Mouse (Mus musculus): Measurements from ENCODE around the gene Pfkfb3. TPM values are rescaled to one million over a fixed set of nuclear protein-coding genes. Genes with fewer than 3 reads are reported as not detected.

The Pfkfb3 gene
- total RNA-seq, 2 experiments from 2014 or later: 18.1 to 28.5 TPM

DNA sequence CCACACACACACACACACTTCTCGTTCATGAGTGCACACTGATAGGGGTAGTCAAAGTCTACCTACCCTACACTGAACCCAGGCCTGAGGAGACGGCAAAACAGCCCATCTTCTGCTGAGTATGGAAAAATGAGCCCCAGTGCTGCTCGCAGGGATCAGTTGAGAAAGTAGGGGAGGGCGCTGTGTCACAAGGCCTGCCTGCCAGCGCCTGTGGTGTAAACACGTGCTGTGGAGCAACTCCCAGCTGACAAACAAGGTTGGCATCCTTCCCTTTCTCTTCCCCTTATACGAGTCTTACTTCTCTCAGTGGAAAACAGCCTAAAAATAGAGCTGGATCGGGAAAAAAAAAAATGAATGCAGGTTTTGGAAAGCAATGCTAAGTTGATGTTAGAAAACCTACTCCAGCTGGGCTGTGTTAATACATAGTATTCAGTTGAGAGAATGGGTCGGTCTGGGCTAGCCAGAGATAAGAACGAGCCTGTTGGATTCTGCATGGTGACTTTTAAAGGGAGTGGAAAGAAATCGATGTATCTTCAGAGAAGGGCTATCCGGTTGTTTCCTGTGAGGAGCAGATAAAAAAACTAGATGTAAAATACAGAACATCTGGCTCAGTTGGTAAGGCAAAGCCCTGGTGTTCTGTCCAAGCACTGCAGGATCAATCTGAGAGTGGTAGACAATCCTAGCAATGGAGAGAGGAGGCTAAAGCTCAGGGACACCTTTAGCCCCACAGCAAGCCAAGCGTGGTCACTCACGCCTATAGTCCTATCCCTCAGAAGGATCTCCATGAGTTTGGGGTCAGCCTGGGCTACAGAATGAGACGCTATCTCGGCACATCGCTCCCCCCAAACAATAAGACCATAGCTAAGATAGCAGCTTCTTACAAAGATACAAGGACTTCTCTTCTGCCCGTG is 40.6 kb downstream of the Pfkfb3 start:
- intact Hi-C loops (cut with DNase I): no loop called here
- DNase-seq (ENCODE audit: low spot score in 2 of 2): peak; percentile 42 to 77

DNA sequence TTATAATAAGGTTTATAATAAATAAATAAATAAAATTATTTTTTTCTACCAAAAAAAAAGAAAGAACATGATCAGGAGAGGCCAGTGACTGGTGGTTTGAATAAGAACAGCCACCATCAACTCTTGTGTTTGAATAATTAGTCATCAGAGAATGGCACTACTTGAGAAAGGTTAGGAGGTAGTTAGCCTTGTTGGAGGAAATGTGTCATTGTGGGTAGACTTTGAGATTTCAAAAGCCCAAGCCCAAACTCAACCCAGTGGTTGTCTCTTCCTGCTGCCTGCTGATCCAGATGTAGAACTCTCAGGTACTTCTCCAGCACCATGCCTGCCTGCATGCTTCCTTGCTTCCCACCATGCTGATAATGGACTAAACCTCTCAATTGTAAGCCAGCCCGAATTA is 41.8 kb downstream of the Pfkfb3 start:
- intact Hi-C loops (cut with DNase I): no loop called here
- no peak for DNase-seq (ENCODE audit: low spot score in 2 of 2)

DNA sequence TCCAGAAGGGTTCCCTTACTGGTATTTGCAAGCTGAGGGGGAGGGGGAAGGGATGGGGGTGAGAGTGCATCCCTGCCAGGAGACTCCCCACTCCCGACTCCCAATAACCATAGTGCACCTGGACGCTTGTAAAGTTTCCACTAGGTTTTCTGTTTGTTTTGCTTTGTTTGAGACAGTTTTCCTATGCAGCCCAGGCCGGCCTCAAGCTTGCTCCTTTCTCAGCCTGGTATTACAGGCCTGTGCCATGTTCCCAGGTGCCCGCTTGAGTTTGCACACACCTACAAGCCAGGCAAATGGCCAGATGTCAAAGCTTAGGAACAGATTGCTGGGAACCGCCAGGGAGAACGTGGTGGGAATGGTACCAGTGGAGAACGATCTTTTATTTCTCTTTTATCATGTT is 50.1 kb downstream of the Pfkfb3 start:
- no peak for DNase-seq (ENCODE audit: low spot score in 2 of 2)
- intact Hi-C loops (cut with DNase I): loop anchor here (2.0 kb wide), 1 partner anchor 39 kb away; no protein-coding TSS in a partner anchor

DNA sequence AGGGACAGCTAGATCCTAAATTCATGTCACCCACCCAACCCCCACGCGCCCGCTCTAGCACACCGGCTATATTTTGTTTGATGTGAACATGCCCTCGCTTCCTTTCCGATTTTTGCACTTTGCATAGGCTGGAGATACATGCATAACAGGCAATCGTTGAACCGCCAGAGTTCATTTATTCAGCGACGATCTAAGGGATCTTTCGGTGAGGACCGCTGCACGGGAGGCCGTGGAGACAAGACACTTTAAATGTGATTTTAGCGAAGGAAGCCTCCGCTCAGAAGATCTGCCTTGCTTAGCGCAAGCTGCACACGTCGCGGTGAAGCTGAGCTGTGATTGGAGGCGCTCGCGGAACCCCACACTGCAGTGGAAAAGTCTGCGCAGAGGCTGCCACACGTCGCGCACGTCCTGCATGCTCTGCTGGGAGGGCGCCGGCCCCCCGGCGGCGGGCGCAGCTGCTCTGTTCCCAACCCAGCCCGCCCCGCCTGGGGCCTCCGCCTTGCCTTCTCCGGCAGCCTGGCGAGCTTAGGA is 50.9 kb downstream of the Pfkfb3 start:
- peak; percentile 89 to 92 for DNase-seq (ENCODE audit: low spot score in 2 of 2)
- intact Hi-C loops (cut with DNase I): loop anchor here (2.0 kb wide), 1 partner anchor 40 kb away; no protein-coding TSS in a partner anchor

DNA sequence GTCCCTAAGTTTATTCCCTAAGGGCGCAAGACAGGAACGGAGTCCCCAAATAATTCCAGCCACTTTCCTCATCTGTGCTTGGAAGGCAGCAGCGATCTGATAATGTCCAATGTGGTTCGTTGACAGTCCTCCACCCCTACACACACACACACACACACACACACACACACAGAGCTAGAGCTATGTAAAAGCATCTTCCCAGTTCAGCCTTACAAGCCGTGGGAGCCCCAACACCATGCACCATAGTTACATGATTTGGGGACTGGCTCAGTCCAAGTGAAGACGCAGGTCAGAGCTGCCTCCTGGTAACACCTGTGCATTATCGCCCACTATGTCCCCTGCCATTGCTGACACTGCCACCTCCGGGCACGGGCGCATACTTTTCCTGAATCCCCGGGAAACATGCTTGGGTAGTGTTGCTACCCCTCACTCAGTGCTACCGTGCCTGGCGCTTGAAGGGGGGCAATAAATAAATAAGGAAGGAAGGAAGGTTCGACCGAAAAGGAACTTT is 51.6 kb downstream of the Pfkfb3 start:
- no peak for DNase-seq (ENCODE audit: low spot score in 2 of 2)
- intact Hi-C loops (cut with DNase I): loop anchor here (2.0 kb wide), 1 partner anchor 40 kb away; no protein-coding TSS in a partner anchor

DNA sequence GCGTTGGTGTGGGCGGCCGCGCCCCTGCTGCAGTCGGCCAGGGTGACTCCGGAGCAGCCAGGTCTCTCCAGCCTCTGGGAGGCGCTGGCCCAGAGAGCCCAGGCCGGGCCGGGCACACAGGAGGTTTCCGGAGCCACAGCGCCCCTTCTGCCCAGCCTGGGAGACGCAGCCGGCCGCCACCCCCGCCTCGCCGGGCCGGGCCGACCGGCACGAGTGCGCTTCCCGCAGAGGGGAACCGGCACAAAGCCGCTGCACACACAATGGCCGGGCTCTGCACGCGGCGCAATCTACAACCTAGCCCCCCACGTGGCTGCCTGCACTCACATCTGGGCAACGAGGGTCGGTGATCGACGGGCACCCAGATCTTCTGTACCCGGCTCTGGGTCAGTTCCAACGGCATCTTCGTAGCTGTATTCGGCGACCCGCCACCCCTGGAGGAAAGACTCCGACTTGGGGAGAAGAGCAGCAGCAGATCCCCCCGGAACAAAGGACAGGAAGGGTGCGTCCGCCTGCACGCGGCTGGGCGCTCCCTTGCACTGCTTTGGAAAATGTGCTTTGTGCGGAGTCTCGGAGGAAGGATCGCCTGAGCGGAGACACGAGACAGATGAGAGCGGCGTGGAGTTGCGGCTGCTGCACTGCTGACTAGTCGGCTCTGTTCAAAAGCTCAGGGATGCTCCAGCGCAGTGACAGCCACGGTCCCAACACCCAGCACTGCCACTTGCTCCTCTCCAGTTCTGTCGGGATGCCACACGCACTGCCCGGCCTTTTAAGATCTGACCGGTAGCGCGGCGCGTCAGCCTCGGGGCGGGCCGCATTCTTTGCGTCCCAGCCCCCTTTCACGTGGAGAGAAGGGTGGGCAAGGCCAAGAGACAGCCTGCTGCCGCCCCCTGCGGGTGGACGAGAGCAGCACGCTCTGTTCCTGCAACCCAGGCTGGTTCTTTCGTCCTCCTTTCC is 52.3 kb downstream of the Pfkfb3 start:
- DNase-seq (ENCODE audit: low spot score in 2 of 2): peak; percentile 94 to 95
- intact Hi-C loops (cut with DNase I): loop anchor here (1.0 to 2.0 kb wide), 2 partner anchors 41 to 170 kb away; no protein-coding TSS in a partner anchor

DNA sequence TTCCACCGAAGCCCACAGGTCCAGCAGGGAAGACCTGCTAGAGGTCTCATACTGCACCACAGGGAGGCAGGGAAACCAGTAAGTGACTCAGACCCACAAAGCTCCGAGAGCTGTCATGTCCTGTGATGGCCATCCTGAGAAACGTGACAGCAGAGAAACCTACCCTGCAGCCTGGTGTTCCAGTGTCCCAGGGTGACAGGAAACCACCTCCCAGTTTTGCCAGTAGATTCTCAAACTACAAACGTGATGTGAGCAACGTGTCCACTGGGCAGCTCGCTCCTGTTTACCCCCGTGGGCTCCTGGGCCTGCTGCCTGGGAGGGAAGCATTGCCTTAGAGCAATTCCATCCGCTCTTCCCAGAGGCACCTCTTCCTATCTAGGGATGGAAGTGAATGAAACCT is 53.2 kb downstream of the Pfkfb3 start:
- intact Hi-C loops (cut with DNase I): loop anchor here (1.0 kb wide), 1 partner anchor 169 kb away; no protein-coding TSS in a partner anchor
- DNase-seq (ENCODE audit: low spot score in 2 of 2): peak in 1 of 2 experiments; percentile 30

DNA sequence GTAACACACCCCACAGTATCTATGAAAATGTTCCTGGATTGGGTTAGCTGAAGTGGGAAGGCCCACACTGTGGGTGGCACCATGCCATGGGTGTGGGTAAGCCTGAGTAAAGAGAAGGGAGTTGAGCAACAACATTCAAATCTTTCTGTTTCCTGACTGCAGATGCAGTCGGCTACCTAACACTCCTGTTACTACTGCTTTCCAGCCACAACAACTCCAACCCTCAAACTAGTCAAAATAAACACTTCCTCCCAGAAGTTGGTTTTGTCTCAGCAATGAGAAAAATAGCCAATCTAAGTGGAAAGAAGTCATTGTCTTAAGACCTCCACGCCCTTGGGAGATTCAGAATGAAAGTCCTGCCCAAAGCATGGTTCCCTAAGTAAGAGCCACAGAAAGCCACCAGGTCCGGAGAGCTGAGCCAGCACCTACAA is 57.3 kb downstream of the Pfkfb3 start:
- intact Hi-C loops (cut with DNase I): no loop called here
- DNase-seq (ENCODE audit: low spot score in 2 of 2): peak; percentile 63 to 69

DNA sequence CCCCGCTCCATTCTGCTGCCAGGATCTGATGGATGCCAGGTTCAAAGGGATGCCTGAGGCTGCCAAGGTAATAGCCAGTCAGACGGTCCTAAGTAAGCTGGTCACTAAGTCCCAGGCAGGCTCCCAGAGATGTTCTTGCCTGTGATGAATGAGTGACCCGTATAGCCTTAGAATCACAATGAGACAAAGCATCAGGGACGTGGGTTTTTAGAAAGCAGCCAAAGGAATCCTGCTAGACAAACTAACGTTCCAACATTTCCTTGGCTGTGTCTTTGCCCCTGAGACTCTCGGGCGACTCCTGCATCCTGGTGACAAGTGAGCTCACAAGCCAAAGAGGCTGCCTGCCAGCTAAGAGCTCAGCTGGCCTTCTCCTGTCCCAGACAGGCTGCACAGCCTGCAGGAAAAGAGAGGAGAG is 59.0 kb downstream of the Pfkfb3 start:
- intact Hi-C loops (cut with DNase I): no loop called here
- peak in 1 of 2 experiments; percentile 40 for DNase-seq (ENCODE audit: low spot score in 2 of 2)

DNA sequence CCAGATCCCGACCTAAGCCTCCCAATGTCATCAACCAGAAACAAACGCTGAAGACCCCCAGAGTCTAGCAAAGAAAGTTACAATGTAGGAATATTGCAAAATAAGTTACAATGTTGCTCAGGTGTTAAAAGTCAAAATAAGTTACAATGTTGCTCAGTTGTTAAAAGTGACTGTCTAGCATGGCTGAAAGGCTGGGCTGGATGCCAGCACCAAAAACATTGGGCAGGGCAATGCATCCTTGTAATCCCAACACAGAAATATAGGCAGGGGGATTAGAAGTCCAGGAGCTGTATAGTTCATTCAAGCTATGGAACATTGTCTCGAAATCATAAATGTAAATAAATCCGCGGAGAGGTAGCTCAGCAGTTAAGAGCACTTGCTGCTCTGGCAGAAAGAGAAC is 61.0 kb downstream of the Pfkfb3 start:
- intact Hi-C loops (cut with DNase I): no loop called here
- DNase-seq (ENCODE audit: low spot score in 2 of 2): no peak

DNA sequence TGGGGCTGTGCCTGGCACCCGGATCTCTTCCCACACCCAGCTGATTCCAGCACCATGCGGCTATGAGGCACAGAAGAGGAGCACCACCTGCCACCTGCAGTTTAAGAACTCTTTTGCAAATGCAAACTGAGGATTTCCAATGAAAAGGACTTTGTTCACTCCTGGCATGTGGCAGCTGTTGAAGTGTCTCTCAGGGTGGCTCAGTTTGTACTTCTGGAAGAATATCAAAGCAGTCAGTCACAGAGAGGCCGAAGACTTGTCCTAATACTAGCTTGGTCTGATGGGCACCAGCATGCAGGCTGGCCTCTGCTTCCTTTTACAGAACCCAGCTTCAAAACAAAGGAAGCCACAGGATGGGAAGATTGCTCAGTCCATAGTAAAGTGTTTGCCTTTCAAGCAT is 62.4 kb downstream of the Pfkfb3 start:
- intact Hi-C loops (cut with DNase I): no loop called here
- peak in 1 of 2 experiments; percentile 48 for DNase-seq (ENCODE audit: low spot score in 2 of 2)

DNA sequence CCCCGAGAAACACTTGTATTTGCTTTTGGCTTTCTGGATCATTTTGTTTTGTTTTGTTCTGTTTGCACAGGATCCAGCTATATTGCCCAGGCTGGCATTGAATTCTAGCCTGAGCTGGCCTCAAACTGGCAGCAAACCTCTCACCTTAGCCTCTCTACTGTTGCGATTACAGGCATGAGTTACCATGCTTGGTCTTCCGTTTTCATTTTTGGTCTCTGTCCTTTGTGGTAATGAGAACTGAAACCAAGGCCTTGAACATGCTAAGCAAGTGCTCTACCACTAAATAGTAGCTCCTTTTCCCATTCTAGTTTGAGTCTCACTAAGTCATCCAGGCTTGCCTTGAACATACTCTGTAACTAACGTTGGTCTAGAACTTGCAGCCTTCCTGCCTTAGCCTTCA is 63.3 kb downstream of the Pfkfb3 start:
- no peak for DNase-seq (ENCODE audit: low spot score in 2 of 2)
- intact Hi-C loops (cut with DNase I): no loop called here

DNA sequence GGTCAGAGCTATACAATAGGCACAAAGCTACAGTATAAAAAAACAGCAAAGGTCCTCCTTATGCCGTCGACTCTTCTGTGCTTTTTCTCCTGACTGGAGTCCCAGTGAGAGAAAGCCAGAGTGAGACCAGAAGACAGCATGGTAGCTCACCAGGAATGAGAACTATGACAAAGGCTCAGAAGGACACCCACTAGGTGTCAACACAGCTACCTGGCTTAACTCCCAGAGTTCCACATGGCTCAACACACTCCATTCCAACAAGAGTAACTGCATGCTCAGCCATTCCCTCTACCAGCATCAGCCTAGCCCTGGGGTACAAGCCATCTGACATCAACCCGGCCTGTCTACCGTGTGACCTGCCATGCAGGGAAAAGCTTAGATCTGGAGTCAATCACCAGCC is 70.7 kb downstream of the Pfkfb3 start:
- no peak for DNase-seq (ENCODE audit: low spot score in 2 of 2)
- intact Hi-C loops (cut with DNase I): no loop called here

DNA sequence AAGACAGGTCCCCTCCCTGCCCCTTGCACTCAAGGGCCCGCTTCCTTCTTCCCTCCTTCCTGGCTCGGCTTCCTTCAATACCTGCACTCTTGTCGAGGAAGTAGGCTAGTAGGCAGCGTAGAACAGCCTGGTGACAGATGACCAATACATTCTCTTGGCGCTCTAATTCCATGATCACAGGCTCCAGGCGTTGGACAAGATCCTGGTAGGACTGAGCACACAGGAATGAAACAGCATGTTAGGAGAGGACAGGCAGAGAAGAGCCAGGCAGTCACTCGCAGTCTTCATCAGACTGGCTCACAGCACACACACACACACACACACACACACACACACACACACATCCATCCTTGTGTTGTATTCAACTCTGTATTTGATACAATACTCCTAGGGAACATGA is 71.5 kb downstream of the Pfkfb3 start:
- intact Hi-C loops (cut with DNase I): no loop called here

DNA sequence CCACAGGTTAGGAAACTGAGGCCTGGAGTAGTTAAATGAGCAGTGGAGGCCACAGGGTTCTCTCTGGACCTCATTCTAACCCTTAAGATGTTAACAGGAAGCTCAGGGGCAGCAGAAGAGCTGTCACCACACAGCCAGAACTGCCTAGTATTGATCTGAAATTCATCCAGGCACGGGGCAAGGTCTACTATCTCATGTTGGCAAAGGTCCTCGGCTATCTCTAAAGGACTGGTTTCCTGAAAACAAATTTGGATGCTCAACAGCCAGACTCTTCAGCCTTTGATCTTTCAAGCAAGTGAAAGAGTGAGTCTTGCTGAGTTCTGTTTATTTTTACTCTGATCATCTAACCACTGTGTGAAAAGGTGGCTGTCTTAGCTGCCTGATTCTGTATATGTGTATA is 74.9 kb downstream of the Pfkfb3 start:
- no peak for DNase-seq (ENCODE audit: low spot score in 2 of 2)
- intact Hi-C loops (cut with DNase I): no loop called here

More for the DNA sequence above, 71.5 kb downstream of the Pfkfb3 start:
- no peak for DNase-seq (ENCODE audit: low spot score in 2 of 2)

DNA sequence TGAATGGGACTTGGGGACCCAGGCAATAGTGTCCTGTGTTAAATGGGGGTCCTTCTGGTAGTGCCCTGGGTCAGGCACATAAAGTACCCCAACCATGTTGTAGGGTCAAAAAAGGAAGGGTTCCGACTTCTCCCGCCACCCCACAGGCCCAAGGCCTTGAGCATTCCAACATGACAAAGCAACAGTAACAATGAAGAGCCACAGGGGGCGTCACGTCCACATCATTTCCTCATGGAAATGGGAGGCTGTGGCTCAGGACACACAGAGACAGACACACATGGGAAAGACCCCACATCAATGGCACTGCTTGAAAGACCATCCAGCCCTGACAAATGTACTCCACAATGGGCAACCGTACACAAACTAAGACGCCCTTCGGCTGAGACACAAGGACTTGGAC is 78.6 kb downstream of the Pfkfb3 start:
- intact Hi-C loops (cut with DNase I): no loop called here
- DNase-seq (ENCODE audit: low spot score in 2 of 2): no peak

DNA sequence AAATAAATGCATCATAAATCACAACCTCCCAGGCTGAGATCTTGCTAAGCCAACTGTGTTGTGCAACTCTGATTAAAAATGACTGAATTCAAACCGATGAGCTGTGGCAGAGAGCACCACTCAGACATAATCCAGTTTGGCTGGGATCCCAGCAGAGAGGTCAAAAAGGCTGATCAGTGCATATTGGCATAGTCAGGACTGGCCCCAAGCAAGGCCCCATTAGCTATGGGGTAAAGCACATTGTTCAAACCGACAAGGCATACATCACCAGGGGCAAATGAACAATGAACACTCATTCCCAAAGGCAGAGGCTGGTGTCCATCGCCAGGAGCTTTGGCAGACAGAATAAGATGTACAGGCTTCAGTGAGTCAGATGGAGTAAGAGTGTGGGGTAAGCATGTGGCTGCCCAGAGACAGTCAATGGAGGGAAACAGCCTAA is 89.2 kb downstream of the Pfkfb3 start:
- intact Hi-C loops (cut with DNase I): no loop called here
- no peak for DNase-seq (ENCODE audit: low spot score in 2 of 2)

DNA sequence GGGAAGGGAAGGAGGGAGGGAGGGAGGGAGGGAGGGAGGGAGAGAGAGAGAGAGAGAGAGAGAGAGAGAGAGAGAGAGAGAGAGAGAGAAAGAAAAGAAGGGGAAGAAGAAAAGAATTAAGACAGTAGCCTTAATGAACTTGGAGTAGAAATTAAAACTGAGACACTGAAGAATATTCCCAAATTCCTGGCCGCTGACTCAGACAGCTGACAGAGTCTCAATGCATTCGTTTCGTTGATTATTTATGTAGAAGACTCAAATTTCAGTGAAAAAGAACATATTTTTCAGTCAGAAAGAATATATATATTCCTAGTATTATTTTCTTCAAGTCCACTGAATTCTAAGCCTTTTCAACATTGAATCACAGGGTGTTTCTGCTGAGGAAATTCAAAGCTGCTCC is 92.9 kb downstream of the Pfkfb3 start:
- intact Hi-C loops (cut with DNase I): no loop called here
- no peak for DNase-seq (ENCODE audit: low spot score in 2 of 2)

DNA sequence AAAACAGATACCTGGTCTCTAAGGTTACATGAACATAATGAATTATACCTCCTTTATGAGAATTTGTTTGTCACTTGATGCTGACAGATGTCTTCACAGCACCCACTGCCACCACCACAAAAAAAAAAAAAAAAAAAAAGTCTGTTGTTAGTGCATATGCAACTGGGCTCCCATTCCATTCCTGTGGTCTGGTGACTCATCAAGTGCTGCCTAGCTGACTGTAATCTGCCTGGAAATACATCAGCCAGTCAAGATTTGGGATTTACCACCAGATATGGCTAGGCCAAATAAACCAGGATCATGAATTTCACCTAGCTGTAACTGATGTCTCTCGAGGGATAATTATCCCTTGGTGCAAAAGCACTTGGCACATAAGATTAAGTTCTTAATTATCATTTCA is 95.4 kb downstream of the Pfkfb3 start:
- DNase-seq (ENCODE audit: low spot score in 2 of 2): no peak
- intact Hi-C loops (cut with DNase I): no loop called here

Measured in left cerebral cortex, postnatal 14 days (tissue).